Mouse (Mus musculus) embryonic facial prominence, embryonic 10.5 days (tissue): ENCODE measurements around the gene Bicd2. TPM values are rescaled to one million over a fixed set of nuclear protein-coding genes. Genes with fewer than 3 reads are reported as not detected.

Experiments
- DNase-seq: peaks from one replicate; pipeline ENCODE4 v3.0.0-alpha.2; 2017; ENCODE audit warnings: low spot score
- H3K27ac ChIP-seq: fragments of 300-500 bp; sonication (generic); replicated peaks from 2 replicates; pipeline ENCODE4 v1.5.1; 2016; ENCODE audit warnings: mild to moderate bottlenecking
- H3K27me3 ChIP-seq: fragments of 300-500 bp; sonication (generic); replicated peaks from 2 replicates; pipeline ENCODE4 v1.6.1; 2016; ENCODE audit warnings: low read depth, mild to moderate bottlenecking; ENCODE audit not compliant: poor library complexity, severe bottlenecking
- H3K36me3 ChIP-seq: fragments of 300-500 bp; sonication (generic); replicated peaks from 2 replicates; pipeline ENCODE4 v1.6.1; 2016; ENCODE audit warnings: mild to moderate bottlenecking, moderate library complexity
- H3K4me1 ChIP-seq: fragments of 300-500 bp; sonication (generic); 2 replicates; pipeline ENCODE4 v1.6.1; 2016
- H3K4me3 ChIP-seq: fragments of 300-500 bp; sonication (generic); 2 replicates; pipeline ENCODE4 v1.5.1; 2016; ENCODE audit warnings: mild to moderate bottlenecking, moderate library complexity
- H3K9me3 ChIP-seq: fragments of 300-500 bp; sonication (generic); 2 replicates; pipeline ENCODE4 v1.6.1; 2016; ENCODE audit warnings: mild to moderate bottlenecking
- WGBS: fragments of 180-500 bp; shearing (Covaris S2); methylation state at CpG from one replicate; pipeline ENCODE4 v1.1.7; 2016; 5-methylcytosine and 5-hydroxymethylcytosine counted together
- polyA plus RNA-seq: library from polyadenylated mRNA; unstranded; fragments of >200 nt; fragmentation: Nextera tagmentation; extraction: Ambion mirVana; gene quantifications from 2 replicates; pipeline ENCODE4 v1.2.1, GENCODE M21; 2016

Gene Bicd2
- polyA plus RNA-seq, 1 experiment from 2014 or later = 33.3 TPM

GRCm38 (mm10) chr13:49393579-49393978, 52.2 kb downstream of the Bicd2 start:
- peaks cover 4% of the 10 kb centered on the region; the same call in 1 of the 2 replicates for H3K9me3 ChIP-seq
- DNase-seq = no peak
- H3K36me3 ChIP-seq = peaks cover 22% of the 10 kb centered on the region
- H3K27me3 ChIP-seq = no peaks in the 10 kb centered on the region
- no peak overlapping the region for H3K27ac ChIP-seq
- 91% methylated on average over 1 of the region's 1 CpGs for WGBS
- H3K4me1 ChIP-seq = 0 out of 2 replicates have a peak, but pooled peaks cover 3% of the 10 kb centered on the region
- H3K4me3 ChIP-seq = no peak overlapping the region

DNA sequence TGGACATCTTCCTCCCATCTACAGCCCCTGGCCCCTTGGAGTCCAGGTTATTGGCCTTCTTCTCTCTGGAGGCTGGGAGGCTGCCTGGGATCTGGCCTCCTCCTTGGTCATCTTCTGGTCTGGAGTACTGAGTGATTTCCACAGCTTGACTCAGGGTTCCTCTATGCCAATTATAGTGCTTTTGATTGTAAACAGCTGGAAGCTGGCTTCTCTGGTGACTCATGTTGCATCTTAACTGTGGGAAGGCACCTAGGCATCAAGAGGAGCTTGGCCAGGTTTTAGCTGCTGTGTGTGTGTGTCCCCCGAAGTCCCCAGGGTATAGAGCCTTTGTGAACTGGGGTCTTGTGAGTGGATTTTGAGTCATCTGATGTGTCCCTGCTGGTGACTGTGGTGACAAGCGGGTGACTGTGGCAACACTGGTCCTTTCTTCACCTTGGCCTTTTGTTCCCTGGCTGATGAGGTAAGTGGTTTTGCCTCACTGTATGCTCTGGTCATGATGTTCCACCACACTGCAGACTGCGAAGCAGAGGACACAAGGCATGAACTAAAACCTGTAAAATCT, 53.6 kb downstream of the Bicd2 start:
- Histone ChIP-seq H3K4me3 (no peak overlapping the region), H3K27me3 (no peaks in the 10 kb centered on the region), H3K4me1 (0 out of 2 replicates have a peak, but pooled peaks cover 3% of the 10 kb centered on the region), H3K27ac (no peak overlapping the region), H3K9me3 (peaks cover 4% of the 10 kb centered on the region; the same call in 1 of the 2 replicates), H3K36me3 (peaks cover 14% of the 10 kb centered on the region)
- no peak for DNase-seq
- WGBS = 89% methylated on average over 3 of the region's 3 CpGs

GRCm38 (mm10) chr13:49396798-49397197, 55.4 kb downstream of the Bicd2 start:
- WGBS = 86% methylated on average over 1 of the region's 1 CpGs
- no peak for DNase-seq
- Histone ChIP-seq H3K4me1 (0 out of 2 replicates have a peak, but pooled peaks cover 3% of the 10 kb centered on the region), H3K9me3 (no peaks in the 10 kb centered on the region), H3K4me3 (no peak overlapping the region), H3K27me3 (no peaks in the 10 kb centered on the region), H3K36me3 (no peaks in the 10 kb centered on the region), H3K27ac (no peak overlapping the region)

DNA sequence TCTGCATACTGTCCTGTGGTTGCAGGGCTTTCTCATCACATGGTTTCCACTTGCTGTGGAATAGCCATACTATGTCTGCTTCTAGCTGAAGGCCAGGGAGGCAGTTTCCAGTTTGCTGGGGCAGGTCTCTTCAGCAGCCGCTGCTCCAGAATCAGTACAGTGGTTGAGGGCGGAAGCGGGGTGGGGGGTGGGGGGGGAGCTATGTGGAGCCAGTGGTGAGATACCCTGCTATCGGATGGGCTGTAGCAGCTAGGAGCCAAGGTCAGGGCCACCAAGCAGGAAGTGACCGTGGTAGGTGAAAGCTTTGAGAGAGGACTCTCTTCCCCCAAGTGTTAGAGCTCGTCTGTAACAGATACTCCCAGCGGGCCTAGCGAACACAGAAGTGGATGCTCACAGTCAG, 56.8 kb downstream of the Bicd2 start:
- 84% methylated on average over 8 of the region's 8 CpGs for WGBS
- Histone ChIP-seq H3K27ac (no peak overlapping the region), H3K36me3 (no peaks in the 10 kb centered on the region), H3K9me3 (no peaks in the 10 kb centered on the region), H3K4me3 (no peak overlapping the region), H3K27me3 (no peaks in the 10 kb centered on the region), H3K4me1 (0 out of 2 replicates have a peak, but pooled peaks cover 3% of the 10 kb centered on the region)
- no peak for DNase-seq

GRCm38 (mm10) chr13:49400139-49400538, 58.8 kb downstream of the Bicd2 start:
- Histone ChIP-seq H3K9me3 (no peaks in the 10 kb centered on the region), H3K36me3 (no peaks in the 10 kb centered on the region), H3K4me1 (0 out of 2 replicates have a peak, but pooled peaks cover 3% of the 10 kb centered on the region), H3K27ac (no peak overlapping the region), H3K27me3 (no peaks in the 10 kb centered on the region), H3K4me3 (no peak overlapping the region)
- peak; percentile 68 for DNase-seq
- 61% methylated on average over 6 of the region's 6 CpGs for WGBS

DNA sequence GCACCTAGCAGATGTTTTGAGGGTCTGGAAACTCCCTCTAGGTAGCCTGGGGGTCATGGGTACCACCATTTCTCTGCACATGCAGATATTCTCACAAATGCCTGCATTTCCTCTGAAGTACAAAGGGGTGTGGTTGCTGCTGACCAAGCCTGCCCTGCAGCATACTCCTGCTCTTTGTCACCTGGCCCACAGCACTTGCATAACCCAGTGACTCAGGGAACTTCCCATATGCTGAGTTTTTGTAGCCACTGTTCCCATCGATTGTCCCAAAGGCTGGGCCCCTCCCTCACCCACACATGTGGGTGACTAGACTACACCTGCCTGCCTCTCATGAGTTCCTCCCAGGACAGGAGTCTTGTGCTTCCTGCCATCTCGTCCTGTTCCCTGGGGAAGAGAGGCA, 61.2 kb downstream of the Bicd2 start:
- Histone ChIP-seq H3K9me3 (no peaks in the 10 kb centered on the region), H3K36me3 (no peaks in the 10 kb centered on the region), H3K27ac (no peak overlapping the region), H3K4me3 (no peak overlapping the region), H3K4me1 (0 out of 2 replicates have a peak, but pooled peaks cover 3% of the 10 kb centered on the region), H3K27me3 (no peaks in the 10 kb centered on the region)
- WGBS = 70% methylated on average over 2 of the region's 2 CpGs
- no peak for DNase-seq

DNA sequence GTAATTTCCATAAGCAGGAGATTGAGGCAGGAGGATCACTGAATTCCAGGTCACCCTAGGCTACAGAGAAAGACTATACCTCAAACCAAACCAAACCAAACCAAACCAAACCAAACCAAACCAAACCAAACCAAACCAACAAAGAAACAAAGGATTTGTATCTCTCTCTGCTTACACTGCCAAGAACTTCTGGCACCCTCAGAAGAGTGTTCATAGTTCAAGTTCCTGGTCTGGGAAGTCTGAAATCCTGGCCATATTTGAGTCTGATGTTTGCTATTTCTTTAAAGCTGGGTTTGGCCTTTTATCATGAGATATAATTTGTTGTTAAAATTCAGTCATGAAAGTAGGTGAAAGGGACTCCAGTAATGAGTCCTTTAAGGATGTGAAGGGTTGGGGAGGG, 66.4 kb downstream of the Bicd2 start:
- Histone ChIP-seq H3K4me1 (no peaks in the 10 kb centered on the region), H3K36me3 (no peaks in the 10 kb centered on the region), H3K9me3 (no peaks in the 10 kb centered on the region), H3K4me3 (no peak overlapping the region), H3K27me3 (no peaks in the 10 kb centered on the region), H3K27ac (no peak overlapping the region)
- DNase-seq = no peak

DNA sequence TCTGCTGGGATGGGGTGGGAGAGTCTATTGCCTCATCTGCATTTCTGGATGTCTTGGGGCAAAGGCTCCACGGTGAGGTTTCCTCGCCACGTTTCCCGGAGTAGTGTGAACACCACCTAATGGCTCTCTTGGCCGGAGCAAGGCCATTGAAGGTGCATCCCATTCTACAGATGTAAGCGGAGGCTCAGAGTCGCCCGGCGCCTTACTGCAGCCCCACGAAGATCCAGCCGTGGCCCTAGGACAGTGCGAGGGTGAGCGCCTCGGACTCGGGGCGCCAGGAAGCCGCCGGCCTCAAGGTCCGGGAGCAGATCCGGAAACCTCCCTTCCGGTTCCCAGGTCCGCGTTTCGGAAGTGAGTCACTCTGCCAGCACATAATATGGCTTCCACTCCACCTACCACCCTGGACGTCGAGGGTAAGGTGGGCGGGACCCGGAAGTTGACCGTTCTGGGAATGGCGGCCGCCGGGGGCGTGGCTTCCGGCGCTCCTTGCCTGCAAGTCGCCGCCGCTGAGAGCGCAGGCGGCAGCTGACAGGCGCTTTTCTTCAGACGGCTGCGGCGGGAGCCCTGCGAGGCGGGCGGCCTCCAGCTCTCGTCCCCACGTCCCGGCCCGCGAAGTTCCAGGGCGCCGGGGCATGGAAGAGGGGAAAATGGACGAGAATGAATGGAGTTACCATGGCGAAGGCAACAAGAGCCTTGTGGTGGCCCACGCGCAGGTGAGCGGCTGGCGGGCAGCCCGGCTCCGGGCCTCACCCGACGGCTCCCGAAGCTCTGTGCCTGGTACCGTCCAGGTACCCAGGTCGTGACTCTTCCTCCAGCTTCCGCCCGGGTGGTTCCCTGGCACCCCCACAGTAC, 79.6 kb downstream of the Bicd2 start, which contains the start of gene Ippk:
TSS of gene Ippk (plus strand) at position 496 of the 852 bp plus-strand sequence.
- Histone ChIP-seq H3K4me1 (peaks cover 27% of the 10 kb centered on the region), H3K9me3 (no peaks in the 10 kb centered on the region), H3K27me3 (no peaks in the 10 kb centered on the region), H3K27ac (peak within 1 kb of the TSS; percentile 90), H3K36me3 (peaks cover 5% of the 10 kb centered on the region; the same call in 1 of the 2 replicates), H3K4me3 (peak within 1 kb of the TSS; percentile 96)
- DNase-seq = peak; percentile 99
- WGBS = under 1% methylated on average over 69 of the region's 69 CpGs

DNA sequence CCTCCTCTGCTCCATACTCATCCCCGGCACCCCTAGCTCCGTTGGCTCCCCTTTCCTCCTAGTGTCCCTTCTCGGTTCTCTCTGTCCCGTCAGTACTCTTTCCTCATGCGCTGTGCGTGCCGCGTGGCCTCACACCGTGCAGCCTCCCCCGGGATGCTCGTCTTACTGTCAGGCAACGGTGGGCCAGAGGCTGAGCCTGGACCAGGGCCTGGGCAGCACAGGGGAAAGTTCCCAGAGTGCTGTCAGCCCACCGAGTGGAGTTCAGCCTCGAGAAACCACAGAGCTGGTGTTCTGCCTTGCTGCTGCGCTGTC, 80.2 kb downstream of the Bicd2 start:
- Histone ChIP-seq H3K4me3 (peak overlapping the region; percentile 96), H3K9me3 (no peaks in the 10 kb centered on the region), H3K27me3 (no peaks in the 10 kb centered on the region), H3K4me1 (peaks cover 27% of the 10 kb centered on the region), H3K36me3 (peaks cover 5% of the 10 kb centered on the region; the same call in 1 of the 2 replicates), H3K27ac (peak overlapping the region; percentile 90)
- 2% methylated on average over 15 of the region's 15 CpGs for WGBS
- DNase-seq = peak; percentile 44

- WGBS = 39% methylated on average over 4 of the region's 4 CpGs
- DNase-seq = no peak
- H3K27me3 ChIP-seq = no peaks in the 10 kb centered on the region
- peak overlapping the region; percentile 90 for H3K27ac ChIP-seq
- peak overlapping the region; percentile 96 for H3K4me3 ChIP-seq
- peaks cover 27% of the 10 kb centered on the region for H3K4me1 ChIP-seq
- H3K36me3 ChIP-seq = peaks cover 5% of the 10 kb centered on the region; the same call in 1 of the 2 replicates
- H3K9me3 ChIP-seq = no peaks in the 10 kb centered on the region
Observed at GRCm38 (mm10) chr13:49421959-49422358, 80.6 kb downstream of the Bicd2 start.

- H3K4me1 ChIP-seq = peaks cover 23% of the 10 kb centered on the region
- DNase-seq = no peak
- no peak overlapping the region for H3K4me3 ChIP-seq
- no peaks in the 10 kb centered on the region for H3K27me3 ChIP-seq
- peaks cover 12% of the 10 kb centered on the region for H3K36me3 ChIP-seq
- H3K9me3 ChIP-seq = no peaks in the 10 kb centered on the region
- 92% methylated on average over 3 of the region's 3 CpGs for WGBS
- no peak overlapping the region for H3K27ac ChIP-seq
Observed at GRCm38 (mm10) chr13:49426736-49427135, 85.4 kb downstream of the Bicd2 start.

- 92% methylated on average over 1 of the region's 1 CpGs for WGBS
- peaks cover 8% of the 10 kb centered on the region for H3K4me1 ChIP-seq
- H3K4me3 ChIP-seq = no peak overlapping the region
- no peak for DNase-seq
- no peaks in the 10 kb centered on the region for H3K9me3 ChIP-seq
- H3K27ac ChIP-seq = no peak overlapping the region
- peaks cover 22% of the 10 kb centered on the region for H3K36me3 ChIP-seq
- H3K27me3 ChIP-seq = no peaks in the 10 kb centered on the region
Observed at GRCm38 (mm10) chr13:49428042-49428675, 86.8 kb downstream of the Bicd2 start.
